Mouse (Mus musculus) layer of hippocampus, adult 8-10 months (tissue): ENCODE measurements around the gene Larp6. TPM values are rescaled to one million over a fixed set of nuclear protein-coding genes. Genes with fewer than 3 reads are reported as not detected.

ENCODE experiments used
- DNase-seq, 2 experiments: peaks; one replicate each; pipeline ENCODE4 v3.0.0; 2022; ENCODE audit warnings: low spot score in 2 of 2
- total RNA-seq, 4 experiments: library from RNA; stranded (reverse); gene quantifications; 2 replicates each; pipeline ENCODE4 v1.2.4; 2022

The Larp6 gene
- total RNA-seq, 4 experiments from 2014 or later, result 37.2 to 41.6 (median 39.2) TPM

GRCm38 (mm10) chr9:60714191-60714590, 1.4 kb downstream of the Larp6 start:
- peak in 1 of 2 experiments; percentile 56 for DNase-seq

DNA sequence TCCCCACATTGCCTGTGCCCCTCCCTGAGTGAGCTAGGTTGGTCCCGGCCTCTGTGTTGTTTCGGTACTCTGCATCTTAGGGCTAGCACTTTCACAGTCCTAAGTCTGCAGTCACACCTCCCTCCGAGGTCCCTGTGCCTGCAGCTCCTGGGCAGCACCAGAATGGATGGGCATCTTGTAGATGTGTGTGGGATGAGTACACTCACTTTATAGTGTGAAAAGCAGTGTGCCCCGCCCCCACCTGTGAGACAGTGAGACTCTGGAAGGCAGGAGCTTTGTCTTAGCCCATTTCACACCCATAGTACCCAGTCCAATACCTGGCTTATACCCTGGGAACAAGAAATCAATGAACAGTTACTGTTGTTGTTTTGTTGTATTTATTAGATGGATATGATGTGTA, 2.5 kb downstream of the Larp6 start:
- no peak for DNase-seq

DNA sequence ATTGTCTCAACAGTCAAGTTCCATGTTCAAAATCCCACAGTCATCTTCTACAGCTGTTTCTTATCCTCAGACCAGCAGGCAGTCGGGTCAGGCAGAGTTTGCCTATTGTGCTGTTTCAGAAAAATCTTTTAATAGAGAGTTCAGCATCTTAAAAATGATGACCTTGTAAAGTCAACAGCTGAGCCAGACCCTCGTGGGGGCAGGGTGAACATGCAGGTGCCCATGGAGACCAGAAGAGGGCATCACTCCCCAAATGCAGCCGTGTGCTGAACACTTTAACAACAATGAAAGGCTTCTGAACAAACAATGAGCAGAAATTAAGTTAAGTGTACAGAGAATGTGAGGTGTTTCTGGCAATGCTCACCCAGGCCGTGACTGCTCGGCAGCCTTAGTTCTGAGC, 3.0 kb downstream of the Larp6 start:
- no peak for DNase-seq

- no peak for DNase-seq
Observed at GRCm38 (mm10) chr9:60718284-60718683, 5.5 kb downstream of the Larp6 start.

- no peak for DNase-seq
Observed at GRCm38 (mm10) chr9:60719687-60720086, 6.9 kb downstream of the Larp6 start.

DNA sequence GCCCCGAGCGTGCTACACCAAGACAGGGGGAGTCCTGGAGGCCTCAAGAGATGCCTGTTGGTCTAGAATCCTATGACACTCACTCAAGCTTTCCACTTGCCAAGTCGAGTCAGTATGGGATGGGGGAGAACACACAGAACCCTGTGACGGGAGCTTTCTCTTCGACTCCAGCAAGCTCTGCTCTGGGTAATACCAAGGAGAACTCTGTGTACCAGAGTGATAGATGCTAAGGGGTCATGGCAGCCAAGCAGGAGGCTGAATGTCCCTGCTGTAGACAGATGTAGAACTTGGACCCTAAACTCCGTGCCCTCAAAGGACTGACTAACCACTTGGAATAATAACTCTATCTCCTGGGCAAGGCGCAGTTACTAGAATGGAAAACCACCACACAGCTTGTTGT, 12.2 kb downstream of the Larp6 start:
- no peak for DNase-seq

- DNase-seq, result no peak
Observed at GRCm38 (mm10) chr9:60734321-60734720, 21.5 kb downstream of the Larp6 start.

DNA sequence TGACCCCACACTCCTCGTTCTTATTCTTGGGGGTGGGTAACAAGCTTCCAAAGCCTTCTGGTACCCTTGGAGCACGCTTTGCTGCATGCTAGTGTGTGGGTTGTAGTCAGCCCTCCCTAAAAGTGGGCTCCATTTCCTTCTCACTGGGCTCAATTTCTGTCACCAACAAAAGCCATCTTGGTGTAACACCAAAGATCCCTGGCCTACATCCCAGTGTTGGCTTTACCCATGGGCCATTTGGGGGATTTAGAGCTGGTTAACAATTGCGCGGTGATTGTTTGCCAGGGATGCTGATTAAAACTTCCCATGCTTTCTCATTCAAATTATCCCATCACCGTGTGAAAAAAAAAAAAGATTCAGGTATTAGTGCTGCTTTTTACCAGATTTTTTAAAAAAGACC, 26.3 kb downstream of the Larp6 start:
- no peak for DNase-seq

GRCm38 (mm10) chr9:60741436-60741835, 28.6 kb downstream of the Larp6 start:
- no peak for DNase-seq

GRCm38 (mm10) chr9:60742516-60742915, 29.7 kb downstream of the Larp6 start:
- DNase-seq, result no peak

- peak; percentile 44 to 58 for DNase-seq
Observed at GRCm38 (mm10) chr9:60743180-60743900, 30.6 kb downstream of the Larp6 start.

DNA sequence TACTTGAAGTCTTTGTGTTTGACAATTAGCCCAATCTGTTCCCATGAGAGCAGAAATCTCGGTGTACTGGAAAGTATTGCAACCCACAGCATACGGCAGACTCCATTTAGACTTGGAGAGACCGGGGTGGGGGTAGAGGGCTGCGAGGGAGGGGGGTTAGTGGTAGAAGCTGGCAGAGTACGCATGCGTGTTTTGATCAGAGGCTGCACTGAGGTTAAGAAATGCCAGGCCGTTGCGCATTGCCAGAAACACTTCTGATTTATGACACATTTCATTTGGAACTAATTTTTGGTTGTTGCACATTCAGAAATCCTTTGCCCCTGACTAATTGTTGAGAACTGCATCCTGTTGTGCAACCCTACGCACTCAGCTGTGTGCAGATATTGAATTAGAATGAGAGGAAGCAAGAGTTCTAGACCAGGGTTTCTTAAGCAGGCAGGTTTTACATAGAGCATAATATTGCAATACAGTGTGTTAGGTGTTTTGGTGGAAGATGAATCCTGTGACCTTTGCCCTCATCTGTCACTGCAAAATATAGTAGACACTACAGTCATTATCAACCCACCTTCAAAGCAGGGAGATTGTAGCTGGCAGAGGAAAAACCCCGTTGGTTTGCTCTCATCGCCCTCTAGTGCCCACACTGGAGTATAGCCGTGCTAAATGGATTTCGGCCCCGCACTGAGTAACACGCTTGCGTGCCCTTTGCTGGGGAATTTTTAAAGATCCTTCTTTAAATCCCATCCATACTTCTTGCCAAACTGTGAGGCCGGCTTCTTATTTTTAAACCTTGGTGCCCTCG, 31.6 kb downstream of the Larp6 start:
- peak in 1 of 2 experiments; percentile 59 for DNase-seq

DNA sequence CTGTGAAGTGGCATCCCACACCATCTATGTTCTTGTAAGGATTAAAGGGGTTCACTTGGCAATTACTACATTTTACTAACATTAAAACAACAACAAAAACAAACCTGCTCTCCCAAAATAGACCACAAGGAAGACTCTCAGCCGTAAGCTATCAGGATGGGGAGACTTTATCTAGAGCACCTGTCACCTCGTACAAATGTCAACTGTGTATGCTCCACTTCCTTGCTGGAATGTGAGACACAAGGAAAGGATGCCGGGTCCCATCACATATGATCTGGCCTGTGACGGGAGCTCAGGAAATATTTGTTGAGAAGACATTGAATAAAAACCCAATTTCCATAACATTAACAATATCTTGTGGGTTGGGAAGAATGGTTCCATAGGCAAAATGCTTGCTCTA, 32.2 kb downstream of the Larp6 start:
- DNase-seq, result no peak

- no peak for DNase-seq
Observed at GRCm38 (mm10) chr9:60746561-60746960, 33.8 kb downstream of the Larp6 start.

DNA sequence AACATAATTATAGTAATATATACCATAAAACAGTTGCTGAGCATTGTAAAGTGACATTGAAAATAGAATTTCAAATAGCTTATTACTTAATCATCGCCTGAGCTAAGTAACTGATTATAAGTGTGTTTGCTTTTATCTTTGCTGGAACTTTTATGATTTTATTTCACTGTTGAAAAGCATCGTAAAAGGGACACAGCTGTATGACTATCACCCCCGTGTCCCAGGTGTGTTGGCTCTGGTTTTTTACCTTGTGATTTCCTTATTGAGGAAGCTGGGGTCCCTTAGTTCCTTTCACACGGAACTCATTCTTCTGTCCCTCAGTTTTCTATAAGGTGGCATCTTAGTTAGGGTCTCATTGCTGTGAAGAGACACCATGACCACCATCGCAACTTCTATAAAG, 34.9 kb downstream of the Larp6 start:
- DNase-seq, result no peak

GRCm38 (mm10) chr9:60748191-60748590, 35.4 kb downstream of the Larp6 start:
- no peak for DNase-seq

DNA sequence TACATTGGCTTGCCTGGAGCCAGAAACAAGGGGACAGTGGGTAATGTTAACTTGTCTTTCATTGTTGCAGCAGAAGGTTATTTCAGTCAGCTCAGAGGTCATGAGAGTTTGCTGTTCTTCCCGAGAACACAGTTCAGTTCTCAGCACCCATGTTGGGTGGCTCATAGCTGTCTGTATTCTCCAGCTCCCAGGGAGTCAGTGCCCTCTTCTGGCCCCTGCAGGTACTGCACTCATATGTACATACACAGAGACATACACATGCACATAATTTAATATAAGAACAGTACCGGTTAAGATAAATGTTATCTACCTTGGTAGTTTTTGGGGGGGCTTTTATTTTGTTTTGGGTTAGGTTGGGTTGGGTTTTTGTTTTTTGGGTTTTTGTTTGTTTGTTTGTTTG, 36.3 kb downstream of the Larp6 start:
- no peak for DNase-seq

DNA sequence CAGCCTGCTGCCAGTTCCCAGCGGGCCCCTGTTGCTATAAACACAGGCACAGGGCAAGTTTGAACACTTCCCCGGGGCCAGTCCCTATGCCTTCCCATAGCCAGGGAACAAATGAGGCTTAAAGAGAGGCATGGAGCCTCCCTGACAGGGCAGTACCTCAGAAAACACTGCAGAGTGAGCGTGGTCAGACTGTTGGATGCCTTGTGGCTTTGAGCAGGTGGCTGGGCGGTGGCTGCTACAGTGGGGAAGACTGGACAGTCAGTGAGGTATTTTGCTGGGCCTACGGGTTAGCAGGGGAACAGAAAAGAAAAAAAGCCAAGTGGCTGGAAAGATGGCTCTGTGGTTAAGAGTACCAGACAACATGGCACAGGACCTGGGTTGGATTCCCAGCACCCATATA, 38.3 kb downstream of the Larp6 start:
- no peak for DNase-seq

- no peak for DNase-seq
Observed at GRCm38 (mm10) chr9:60751971-60752370, 39.2 kb downstream of the Larp6 start.

DNA sequence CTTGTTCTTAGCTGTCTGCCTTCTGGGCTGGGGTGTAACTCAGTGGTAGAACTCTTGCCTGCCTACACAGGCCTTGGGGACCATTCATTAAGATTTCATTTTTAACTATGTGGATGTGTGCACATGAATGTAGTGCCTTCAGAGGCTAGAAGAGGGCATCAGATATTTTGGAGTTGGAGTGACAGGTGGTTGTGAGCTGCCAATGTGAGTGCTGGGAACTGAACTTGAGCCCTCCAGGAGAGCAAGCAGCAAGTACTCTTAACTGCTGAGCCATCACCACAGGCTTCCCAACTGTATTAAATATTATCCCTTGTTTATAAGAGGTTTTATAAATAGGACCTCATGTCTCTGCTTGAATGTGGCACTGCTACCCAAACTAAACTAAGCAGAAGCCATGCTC, 39.8 kb downstream of the Larp6 start:
- DNase-seq, result no peak

DNA sequence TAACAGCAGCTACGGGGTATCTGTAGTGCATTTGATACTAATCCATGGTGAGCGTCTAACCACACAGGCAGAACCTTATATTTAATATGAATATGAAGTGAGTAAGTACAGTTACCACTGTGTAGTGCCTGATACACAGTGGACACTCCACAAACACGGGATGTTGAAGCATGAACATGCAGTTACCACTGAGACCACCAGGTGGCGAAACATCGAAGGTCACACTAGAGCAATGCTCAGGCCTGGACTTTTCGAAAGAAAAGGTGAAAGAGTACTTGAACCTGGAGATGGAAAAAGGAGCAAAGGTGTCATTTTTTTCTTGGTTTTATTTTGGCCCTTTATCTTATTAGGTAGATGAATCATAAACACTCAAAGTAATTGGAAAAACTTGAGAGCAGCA, 43.5 kb downstream of the Larp6 start:
- DNase-seq, result peak in 1 of 2 experiments; percentile 53

DNA sequence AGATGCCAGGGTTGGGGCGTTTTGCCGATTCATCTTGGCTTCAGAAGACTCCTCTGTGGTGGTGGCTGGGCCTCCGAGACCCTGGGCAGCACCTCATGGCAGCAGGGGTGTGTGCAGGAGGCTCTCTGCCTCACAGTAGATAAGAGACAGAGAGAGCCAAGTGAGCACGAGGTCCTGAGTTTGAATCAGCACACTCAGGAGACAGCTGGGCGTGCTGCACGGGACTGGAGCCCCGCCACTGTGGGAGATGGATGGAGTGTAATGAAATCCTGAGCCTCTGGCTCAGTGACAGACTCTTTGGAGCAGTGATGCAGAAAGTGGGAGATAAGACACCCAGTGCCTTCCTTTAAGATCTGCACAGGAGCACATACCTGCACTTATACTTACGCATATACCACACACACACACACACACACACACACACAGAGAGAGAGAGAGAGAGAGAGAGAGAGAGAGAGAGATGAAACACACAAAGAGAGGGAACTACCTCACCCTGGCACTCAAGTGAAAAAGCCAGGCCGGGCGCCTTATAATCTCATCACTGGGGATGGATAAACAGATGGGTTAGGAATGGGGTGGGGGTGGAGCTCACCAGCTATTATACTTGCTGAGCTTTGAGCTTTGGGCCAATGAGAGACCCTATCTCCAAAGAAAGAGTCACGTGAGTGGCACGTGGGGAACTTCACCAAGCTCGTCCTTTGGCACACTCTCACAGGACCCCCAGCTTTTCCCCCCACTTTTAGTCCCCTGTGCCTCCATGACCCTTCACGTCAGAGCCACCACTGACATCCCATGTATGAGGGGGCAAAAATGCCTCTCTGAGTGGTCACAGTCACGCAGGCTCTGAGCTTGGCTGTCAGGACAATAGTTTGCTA, 44.3 kb downstream of the Larp6 start:
- no peak for DNase-seq
